Mouse (Mus musculus) stomach, postnatal 0 days (tissue): ENCODE data around the gene Polr2e. TPM values are rescaled to one million over a fixed set of nuclear protein-coding genes. Genes with fewer than 3 reads are reported as not detected.

Experiments
- ATAC-seq: fragments of 200-750 bp; cut with Nextera tagmentation; 2 replicates; pipeline ENCODE4 v1.8.0; 2017; ENCODE audit not compliant: low FRiP score, low TSS enrichment
- DNase-seq: peaks from one replicate; pipeline ENCODE4 v3.0.0-alpha.2; 2016; ENCODE audit warnings: low spot score
- H3K27ac ChIP-seq: fragments of 300-500 bp; sonication (generic); replicated peaks from 2 replicates; pipeline ENCODE4 v1.5.1; 2014; ENCODE audit warnings: mild to moderate bottlenecking, control low read depth
- H3K27me3 ChIP-seq: fragments of 300-500 bp; sonication (generic); 2 replicates; pipeline ENCODE4 v1.6.1; 2014; ENCODE audit warnings: low read length; ENCODE audit not compliant: control insufficient read depth, insufficient read depth
- H3K36me3 ChIP-seq: fragments of 300-500 bp; sonication (generic); 2 replicates; pipeline ENCODE4 v1.6.1; 2014; ENCODE audit warnings: low read length, mixed read lengths; ENCODE audit not compliant: control insufficient read depth, insufficient read depth
- H3K4me1 ChIP-seq: fragments of 300-500 bp; sonication (generic); replicated peaks from 2 replicates; pipeline ENCODE4 v1.6.1; 2014; ENCODE audit warnings: antibody characterized with exemption; ENCODE audit not compliant: control insufficient read depth, insufficient read depth
- H3K4me2 ChIP-seq: fragments of 300-500 bp; sonication (generic); replicated peaks from 2 replicates; pipeline ENCODE4 v1.6.1; 2014; ENCODE audit warnings: low read depth, mild to moderate bottlenecking, control low read depth, moderate library complexity
- H3K4me3 ChIP-seq: fragments of 300-500 bp; sonication (generic); 2 replicates; pipeline ENCODE4 v1.5.1; 2014; ENCODE audit warnings: low read depth, low read length, control low read depth
- H3K9ac ChIP-seq: fragments of 300-500 bp; sonication (generic); 2 replicates; pipeline ENCODE4 v1.6.1; 2014; ENCODE audit warnings: mild to moderate bottlenecking, low read length, control low read depth, mixed read lengths
- H3K9me3 ChIP-seq: fragments of 300-500 bp; sonication (generic); 2 replicates; pipeline ENCODE4 v1.6.1; 2016; ENCODE audit warnings: low read length; ENCODE audit not compliant: control insufficient read depth
- CTCF ChIP-seq: IDR thresholded peaks from 2 replicates; pipeline ENCODE4 v1.5.1; 2016; ENCODE audit warnings: antibody characterized with exemption, low read depth, mild to moderate bottlenecking, moderate library complexity
- EP300 ChIP-seq: optimal IDR thresholded peaks from 2 replicates; pipeline ENCODE3; 2016; ENCODE audit warnings: antibody characterized with exemption
- WGBS: fragments of 180-500 bp; shearing (Covaris S2); extraction: QIAGEN DNeasy Blood & Tissue Kit; methylation state at CpG from one replicate; pipeline ENCODE4 v1.1.7; 2014; 5-methylcytosine and 5-hydroxymethylcytosine counted together
- polyA plus RNA-seq: library from polyadenylated mRNA; unstranded; fragments of >200 nt; fragmentation: Nextera tagmentation; extraction: Ambion mirVana; gene quantifications from 2 replicates; pipeline ENCODE4 v1.2.1, GENCODE M21; 2015

The Polr2e gene
- polyA plus RNA-seq, 1 experiment from 2014 or later = 122 TPM

DNA sequence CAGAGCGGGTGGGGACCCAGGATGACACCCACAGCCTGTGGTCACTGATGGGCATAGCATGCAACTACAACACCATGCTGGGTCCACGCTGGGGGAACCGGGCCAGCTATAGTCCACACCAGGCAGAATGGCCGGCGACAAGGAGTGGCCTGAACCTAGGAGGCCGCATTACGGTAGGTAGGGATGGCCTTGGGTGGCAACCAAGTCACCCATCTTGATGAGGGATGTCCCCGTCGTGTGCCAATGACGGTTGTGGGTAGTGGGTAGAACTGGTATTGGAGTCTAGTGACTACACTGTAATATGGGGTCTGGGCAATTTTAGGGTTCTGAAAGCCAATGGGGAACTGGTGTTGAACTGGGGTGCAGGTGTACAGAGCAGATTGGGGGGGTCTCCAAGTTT is 22.7 kb downstream of the Polr2e start:
- H3K27me3 ChIP-seq = no peaks in the 10 kb centered on the region
- no peak for DNase-seq
- 91% methylated on average over 10 of the region's 10 CpGs for WGBS
- peak overlapping the region; percentile 45; the same call in 1 of the 2 replicates for H3K27ac ChIP-seq
- TF ChIP-seq EP300 (no peak), CTCF (no peak)
- H3K9me3 ChIP-seq = no peaks in the 10 kb centered on the region
- H3K4me2 ChIP-seq = no peak overlapping the region
- H3K36me3 ChIP-seq = no peaks in the 10 kb centered on the region
- ATAC-seq = no peak
- H3K9ac ChIP-seq = no peak overlapping the region
- 0 out of 2 replicates have a peak, but pooled peaks cover 3% of the 10 kb centered on the region for H3K4me1 ChIP-seq
- H3K4me3 ChIP-seq = 0 out of 2 replicates have a peak overlapping the region, but pooled peaks have one; percentile 2

- H3K9ac ChIP-seq = no peak within 1 kb of the TSS
- 0 out of 2 replicates have a peak within 1 kb of the TSS, but pooled peaks have one; percentile 2 for H3K4me3 ChIP-seq
These were observed 23.1 kb downstream of the Polr2e start, which contains the start of gene Arhgap45 for GRCm38 (mm10) chr10:80016511-80016910. Gene Arhgap45 (plus strand): TSS chr10:80016653.

GRCm38 (mm10) chr10:80015583-80015982 is 24.0 kb downstream of the Polr2e start:
- Histone ChIP-seq H3K9me3 (0 out of 2 replicates have a peak, but pooled peaks cover 3% of the 10 kb centered on the region), H3K4me1 (0 out of 2 replicates have a peak, but pooled peaks cover 3% of the 10 kb centered on the region), H3K27me3 (no peaks in the 10 kb centered on the region), H3K4me3 (no peak overlapping the region), H3K9ac (no peak overlapping the region), H3K27ac (no peak overlapping the region), H3K36me3 (peaks cover 8% of the 10 kb centered on the region; the same call in 1 of the 2 replicates), H3K4me2 (no peak overlapping the region)
- 77% methylated on average over 10 of the region's 10 CpGs for WGBS
- TF ChIP-seq EP300 (no peak), CTCF (no peak)
- no peak for DNase-seq
- no peak for ATAC-seq

More at GRCm38 (mm10) chr10:80016511-80016910, 23.1 kb downstream of the Polr2e start, which contains the start of gene Arhgap45:
- Histone ChIP-seq H3K4me1 (0 out of 2 replicates have a peak, but pooled peaks cover 3% of the 10 kb centered on the region), H3K27me3 (no peaks in the 10 kb centered on the region), H3K9me3 (no peaks in the 10 kb centered on the region), H3K27ac (peak within 1 kb of the TSS; percentile 45; the same call in 1 of the 2 replicates), H3K36me3 (0 out of 2 replicates have a peak, but pooled peaks cover 1% of the 10 kb centered on the region), H3K4me2 (no peak within 1 kb of the TSS)
- WGBS = 70% methylated on average over 11 of the region's 11 CpGs
- no peak for TF ChIP-seq CTCF
- no peak for TF ChIP-seq EP300
- DNase-seq (no peak), ATAC-seq (no peak)

GRCm38 (mm10) chr10:80014484-80015290 is 24.9 kb downstream of the Polr2e start:
- peak; percentile 53 for DNase-seq
- Histone ChIP-seq H3K4me1 (0 out of 2 replicates have a peak, but pooled peaks cover 3% of the 10 kb centered on the region), H3K4me3 (no peak overlapping the region), H3K9me3 (0 out of 2 replicates have a peak, but pooled peaks cover 3% of the 10 kb centered on the region), H3K36me3 (peaks cover 13% of the 10 kb centered on the region; the same call in 1 of the 2 replicates), H3K4me2 (no peak overlapping the region), H3K27me3 (no peaks in the 10 kb centered on the region), H3K9ac (no peak overlapping the region), H3K27ac (no peak overlapping the region)
- 31% methylated on average over 28 of the region's 28 CpGs for WGBS
- TF ChIP-seq CTCF (peak; percentile 52), EP300 (no peak)
- ATAC-seq = peak; percentile 24

DNA sequence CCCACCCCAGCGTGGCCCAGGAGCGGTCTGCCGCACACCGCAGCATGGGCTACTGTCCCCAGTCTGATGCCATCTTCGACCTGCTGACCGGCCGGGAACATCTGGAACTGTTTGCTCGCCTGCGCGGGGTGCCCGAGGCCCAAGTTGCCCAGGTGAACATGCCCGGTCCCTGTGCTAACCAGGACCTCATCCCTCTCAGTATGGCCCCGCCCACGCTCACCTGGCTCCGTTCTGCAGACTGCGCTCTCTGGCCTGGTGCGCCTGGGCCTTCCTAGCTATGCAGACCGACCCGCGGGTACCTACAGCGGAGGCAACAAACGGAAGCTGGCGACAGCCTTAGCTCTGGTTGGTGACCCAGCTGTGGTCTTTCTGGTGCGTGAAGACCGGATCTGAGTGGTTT is 26.0 kb downstream of the Polr2e start:
- TF ChIP-seq CTCF = no peak
- TF ChIP-seq EP300 = no peak
- Histone ChIP-seq H3K27me3 (no peaks in the 10 kb centered on the region), H3K27ac (no peak overlapping the region), H3K4me2 (no peak overlapping the region), H3K36me3 (peaks cover 20% of the 10 kb centered on the region), H3K4me1 (0 out of 2 replicates have a peak, but pooled peaks cover 1% of the 10 kb centered on the region), H3K4me3 (no peak overlapping the region), H3K9me3 (0 out of 2 replicates have a peak, but pooled peaks cover 3% of the 10 kb centered on the region), H3K9ac (no peak overlapping the region)
- DNase-seq = no peak
- ATAC-seq = no peak
- 58% methylated on average over 25 of the region's 25 CpGs for WGBS
